Mouse (Mus musculus) ES-Bruce4 (cell line): ENCODE data around the gene Fanci. TPM values are rescaled to one million over a fixed set of nuclear protein-coding genes. Genes with fewer than 3 reads are reported as not detected.
A peak's percentile ranks its signal among the peaks of the same experiment; 100 is the strongest.

ENCODE experiments used
- H3K27ac ChIP-seq: 2 replicates; pipeline ENCODE4 v1.5.1; 2012; ENCODE audit warnings: low read length, inconsistent platforms; ENCODE audit not compliant: insufficient read depth
- H3K27me3 ChIP-seq: 2 replicates; pipeline ENCODE4 v1.6.1; 2012; ENCODE audit warnings: mild to moderate bottlenecking, low read length, inconsistent platforms; ENCODE audit not compliant: control insufficient read depth, poor library complexity, insufficient read depth, severe bottlenecking
- H3K36me3 ChIP-seq: 2 replicates; pipeline ENCODE4 v1.6.1; 2012; ENCODE audit warnings: inconsistent platforms, mild to moderate bottlenecking, low read length, moderate library complexity; ENCODE audit not compliant: control insufficient read depth, poor library complexity, insufficient read depth, severe bottlenecking
- H3K4me1 ChIP-seq: one replicate; pipeline ENCODE4 v1.8.1; 2011; ENCODE audit warnings: low read length; ENCODE audit not compliant: control insufficient read depth, insufficient read depth
- H3K4me3 ChIP-seq: 2 replicates; pipeline ENCODE4 v1.5.1; 2011; ENCODE audit warnings: low read depth, mild to moderate bottlenecking, low read length
- H3K9ac ChIP-seq: 2 replicates; pipeline ENCODE4 v1.6.1; 2012; ENCODE audit warnings: low read depth, mild to moderate bottlenecking, inconsistent platforms; ENCODE audit not compliant: poor library complexity, severe bottlenecking
- H3K9me3 ChIP-seq: replicated peaks from 2 replicates; pipeline ENCODE4 v1.6.1; 2012; ENCODE audit warnings: mild to moderate bottlenecking, low read length, inconsistent platforms; ENCODE audit not compliant: control insufficient read depth, poor library complexity, insufficient read depth, severe bottlenecking
- CTCF ChIP-seq: IDR thresholded peaks from one replicate; pipeline ENCODE4 v1.8.1; 2011; ENCODE audit warnings: low read depth, low read length
- EP300 ChIP-seq: IDR thresholded peaks from 2 replicates; pipeline ENCODE4 v1.6.1; 2011; ENCODE audit warnings: low read depth, low read length; ENCODE audit not compliant: insufficient read depth
- POLR2A ChIP-seq: IDR thresholded peaks from one replicate; pipeline ENCODE4 v1.8.1; 2011; ENCODE audit warnings: low read length; ENCODE audit not compliant: insufficient read depth
- polyA plus RNA-seq: library from polyadenylated mRNA; stranded (reverse); fragments of >200 nt; gene quantifications from 2 replicates; pipeline ENCODE4 v1.2.4, GENCODE M21; 2011; ENCODE audit warnings: low read depth; ENCODE audit not compliant: missing spikeins, insufficient read depth, insufficient read length

Gene Fanci
- polyA plus RNA-seq, 1 experiment, result 45.2 TPM

DNA sequence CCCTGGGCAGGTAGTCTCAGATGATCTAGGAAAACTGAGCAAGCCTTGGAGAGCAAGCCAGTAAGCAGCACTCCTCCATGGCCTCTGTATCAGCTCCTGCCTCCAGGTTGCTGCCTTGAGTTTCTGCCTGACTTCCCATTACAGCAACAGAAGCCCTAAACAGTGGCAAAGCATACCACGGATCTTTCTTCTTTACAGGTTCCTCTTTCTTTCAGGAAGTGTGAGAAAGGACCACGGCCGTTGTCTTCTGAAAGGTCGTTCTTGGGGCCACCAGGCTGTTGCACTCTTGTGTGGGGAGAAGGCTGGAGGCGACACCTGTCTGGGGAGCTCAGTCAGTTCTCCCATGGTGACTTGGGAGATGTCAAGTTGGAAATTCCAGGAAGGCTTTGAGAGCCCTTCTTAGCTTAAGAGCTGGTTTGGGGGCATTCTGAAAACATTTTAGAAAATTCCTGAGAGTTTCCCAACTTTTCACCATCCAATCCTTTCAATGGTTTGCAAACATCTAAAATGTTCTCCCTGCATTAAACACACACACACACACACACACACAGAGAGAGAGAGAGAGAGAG is 83.2 kb downstream of the Fanci start:
- Histone ChIP-seq H3K4me1 (no peaks in the 10 kb centered on the region), H3K36me3 (no peaks in the 10 kb centered on the region), H3K4me3 (no peak overlapping the region), H3K9me3 (no peaks in the 10 kb centered on the region), H3K9ac (no peak overlapping the region), H3K27me3 (no peaks in the 10 kb centered on the region), H3K27ac (no peak overlapping the region)
- TF ChIP-seq CTCF, result no peak
- TF ChIP-seq POLR2A, result no peak
- TF ChIP-seq EP300, result no peak

DNA sequence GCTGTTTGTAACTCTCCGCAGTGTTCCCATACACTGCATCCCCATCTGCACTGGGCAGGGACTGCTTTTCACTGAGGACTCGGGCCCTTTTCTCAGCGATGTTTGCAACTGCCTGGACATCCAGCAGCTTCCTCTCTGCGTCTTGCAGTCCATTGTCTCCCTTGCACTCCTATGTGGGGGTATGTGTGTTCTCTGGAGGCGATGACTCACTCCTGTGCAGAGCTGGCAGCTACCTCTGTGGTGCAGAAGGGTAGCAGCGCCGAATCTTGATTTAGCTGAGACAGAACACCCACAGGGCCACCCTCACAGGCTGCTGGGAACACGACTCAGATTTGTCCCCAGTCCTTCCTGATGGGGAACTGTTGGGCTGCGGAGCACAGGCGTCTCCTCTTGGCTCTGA is 94.8 kb downstream of the Fanci start:
- Histone ChIP-seq H3K36me3 (no peaks in the 10 kb centered on the region), H3K27ac (no peak overlapping the region), H3K4me3 (no peak overlapping the region), H3K4me1 (no peaks in the 10 kb centered on the region), H3K9ac (no peak overlapping the region), H3K27me3 (no peaks in the 10 kb centered on the region), H3K9me3 (no peaks in the 10 kb centered on the region)
- TF ChIP-seq POLR2A, result no peak
- TF ChIP-seq CTCF, result no peak
- TF ChIP-seq EP300, result no peak

DNA sequence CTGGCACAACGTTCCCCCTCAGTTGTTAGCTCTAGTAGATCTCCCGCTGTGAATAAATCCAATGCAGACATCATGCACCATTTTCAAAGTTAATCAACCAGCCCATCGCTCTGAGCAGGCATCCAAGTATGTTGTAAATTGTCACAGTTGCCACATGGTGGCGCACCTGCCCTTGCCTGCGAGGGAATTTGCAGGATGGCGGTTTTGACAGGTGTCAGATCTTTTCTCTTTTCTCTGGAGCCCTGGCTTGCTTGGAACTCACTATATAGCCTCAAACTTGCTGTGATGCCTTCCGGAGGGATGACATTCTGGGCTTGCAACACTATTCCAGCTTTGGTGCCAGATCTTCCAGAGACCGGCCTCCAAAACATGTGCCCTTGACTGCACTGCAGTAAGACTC is 102.2 kb downstream of the Fanci start:
- Histone ChIP-seq H3K9me3 (no peaks in the 10 kb centered on the region), H3K27ac (no peak overlapping the region), H3K27me3 (peaks cover 5% of the 10 kb centered on the region), H3K36me3 (no peaks in the 10 kb centered on the region), H3K9ac (no peak overlapping the region), H3K4me1 (no peaks in the 10 kb centered on the region), H3K4me3 (no peak overlapping the region)
- TF ChIP-seq POLR2A (no peak), CTCF (peak; percentile 96)

DNA sequence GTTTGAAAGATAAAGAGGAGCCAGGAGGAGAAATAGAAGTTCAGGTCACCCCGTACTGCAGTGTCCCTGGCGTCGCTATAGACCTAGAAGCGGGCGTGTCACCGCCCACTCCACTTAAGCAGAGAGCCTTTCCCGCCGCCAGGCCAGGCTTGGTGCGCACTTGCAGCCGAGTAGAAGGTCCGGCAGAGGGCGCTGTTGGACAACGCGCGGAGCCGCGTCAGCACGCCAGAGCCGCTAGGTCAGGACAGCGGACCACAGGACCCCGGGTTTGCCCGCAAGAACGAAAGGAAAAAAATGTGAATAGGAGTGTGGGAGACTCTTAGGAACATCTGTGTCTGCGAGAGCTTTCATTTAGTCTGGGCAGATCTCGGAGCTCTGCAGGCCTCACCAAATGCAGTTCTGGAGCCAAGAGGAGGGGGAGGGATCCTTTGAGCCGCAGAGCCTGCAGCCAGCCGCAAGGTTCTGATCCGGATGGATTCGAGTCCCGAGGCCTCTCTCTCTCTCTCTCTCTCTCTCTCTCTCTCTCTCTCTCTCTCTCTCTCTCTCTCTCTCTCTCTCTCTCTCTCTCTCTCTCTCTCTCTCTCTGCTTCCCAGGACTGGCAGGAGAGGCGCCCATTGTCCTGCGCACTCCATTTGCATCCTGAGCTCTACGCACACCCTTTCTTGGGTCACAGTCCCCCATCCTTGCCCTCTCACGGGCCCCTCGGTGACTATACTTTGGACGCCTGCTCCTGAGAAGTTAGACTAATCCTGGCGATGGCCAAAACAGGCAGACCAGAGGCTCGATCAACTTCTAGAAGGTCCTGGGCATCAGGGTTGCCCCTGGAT is 104.5 kb downstream of the Fanci start:
- no peak overlapping the region for H3K27ac ChIP-seq
- no peak overlapping the region for H3K9ac ChIP-seq
- no peaks in the 10 kb centered on the region for H3K4me1 ChIP-seq

DNA sequence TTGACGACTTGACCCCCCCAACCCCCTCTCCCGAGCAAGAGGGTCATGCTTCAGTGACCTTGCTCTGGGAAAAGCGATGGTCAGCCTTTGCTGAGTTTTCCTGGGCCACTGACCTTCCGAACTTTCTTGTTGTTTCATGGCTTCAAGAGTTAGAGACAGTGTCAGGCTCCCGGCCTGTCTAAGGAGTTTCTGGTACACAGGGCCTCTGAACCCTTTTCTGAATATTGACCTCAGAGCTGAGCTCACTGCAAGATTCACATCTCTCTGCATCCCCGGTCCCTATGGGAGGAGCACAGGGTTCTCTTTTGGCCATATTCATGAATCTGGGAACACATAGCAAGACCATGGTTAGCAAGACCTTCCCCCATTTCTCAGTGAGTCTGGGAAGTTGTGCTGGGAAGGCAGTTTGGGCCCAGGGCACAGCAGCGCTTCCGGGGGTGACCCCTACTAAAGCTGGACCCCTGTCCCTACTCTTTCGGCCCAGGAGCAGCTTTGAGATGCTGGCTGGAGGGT is 105.1 kb downstream of the Fanci start:
- H3K4me3 ChIP-seq, result no peak overlapping the region
- no peaks in the 10 kb centered on the region for H3K4me1 ChIP-seq
- H3K27ac ChIP-seq, result no peak overlapping the region
- H3K9me3 ChIP-seq, result no peaks in the 10 kb centered on the region
- peaks cover 17% of the 10 kb centered on the region for H3K27me3 ChIP-seq
- no peak overlapping the region for H3K9ac ChIP-seq
- TF ChIP-seq EP300 (no peak), CTCF (no peak), POLR2A (no peak)
- no peaks in the 10 kb centered on the region for H3K36me3 ChIP-seq

More for the DNA sequence above, 104.5 kb downstream of the Fanci start:
- Histone ChIP-seq H3K36me3 (no peaks in the 10 kb centered on the region), H3K9me3 (no peaks in the 10 kb centered on the region), H3K27me3 (peaks cover 16% of the 10 kb centered on the region), H3K4me3 (peak overlapping the region; percentile 37)
- TF ChIP-seq CTCF, result peak; percentile 98
- TF ChIP-seq EP300, result no peak
- TF ChIP-seq POLR2A, result no peak

GRCm38 (mm10) chr7:79497701-79498115 is 106.0 kb downstream of the Fanci start:
- Histone ChIP-seq H3K4me3 (no peak overlapping the region), H3K4me1 (no peaks in the 10 kb centered on the region)
- TF ChIP-seq EP300 (0 out of 2 replicates have a peak, but pooled peaks have one; percentile 5), POLR2A (no peak)

More at GRCm38 (mm10) chr7:79497701-79498115, 106.0 kb downstream of the Fanci start:
- Histone ChIP-seq H3K9me3 (no peaks in the 10 kb centered on the region), H3K36me3 (no peaks in the 10 kb centered on the region), H3K9ac (no peak overlapping the region), H3K27ac (no peak overlapping the region), H3K27me3 (peaks cover 19% of the 10 kb centered on the region)
